Mouse (Mus musculus) stomach, embryonic 14.5 days (tissue): Measurements from ENCODE around the gene Tdpoz2. TPM values are rescaled to one million over a fixed set of nuclear protein-coding genes. Genes with fewer than 3 reads are reported as not detected.
"Not testable (repeated sequence)": the region's sequence is repeated elsewhere in the genome, so short reads cannot be mapped to it uniquely, and the experiment has no call there.

Source experiments
- ATAC-seq: fragments of 200-750 bp; cut with Nextera tagmentation; 2 replicates; pipeline ENCODE4 v1.8.0; 2017; ENCODE audit warnings: low read depth, moderate TSS enrichment; ENCODE audit not compliant: insufficient number of reproducible peaks, insufficient read depth, low FRiP score
- H3K27ac ChIP-seq: fragments of 300-500 bp; sonication (generic); 2 replicates; pipeline ENCODE4 v1.5.1; 2014; ENCODE audit warnings: mild to moderate bottlenecking, low read length, moderate library complexity, mixed read lengths
- H3K27me3 ChIP-seq: fragments of 300-500 bp; sonication (generic); 2 replicates; pipeline ENCODE4 v1.6.1; 2014; ENCODE audit warnings: low read length, control low read depth, mixed read lengths; ENCODE audit not compliant: control insufficient read depth, insufficient read depth
- H3K36me3 ChIP-seq: fragments of 300-500 bp; sonication (generic); 2 replicates; pipeline ENCODE4 v1.6.1; 2014; ENCODE audit warnings: mild to moderate bottlenecking, control low read depth, low read length, moderate library complexity, mixed read lengths; ENCODE audit not compliant: control insufficient read depth, insufficient read depth
- H3K4me1 ChIP-seq: fragments of 300-500 bp; sonication (generic); 2 replicates; pipeline ENCODE4 v1.6.1; 2014; ENCODE audit warnings: low read length, control low read depth, mixed read lengths; ENCODE audit not compliant: control insufficient read depth, insufficient read depth
- H3K4me2 ChIP-seq: fragments of 300-500 bp; sonication (generic); replicated peaks from 2 replicates; pipeline ENCODE4 v1.6.1; 2014; ENCODE audit warnings: low read depth, low read length, control low read depth
- H3K4me3 ChIP-seq: fragments of 300-500 bp; sonication (generic); 2 replicates; pipeline ENCODE4 v1.5.1; 2014; ENCODE audit warnings: low read depth, low read length, control low read depth
- H3K9ac ChIP-seq: fragments of 300-500 bp; sonication (generic); replicated peaks from 2 replicates; pipeline ENCODE4 v1.6.1; 2014; ENCODE audit warnings: low read depth, mild to moderate bottlenecking, control low read depth, low read length, moderate library complexity, mixed read lengths
- H3K9me3 ChIP-seq: fragments of 300-500 bp; sonication (generic); 2 replicates; pipeline ENCODE4 v1.6.1; 2016; ENCODE audit warnings: low read depth, low read length, control low read depth; ENCODE audit not compliant: control insufficient read depth
- WGBS: fragments of 180-500 bp; shearing (Covaris S2); extraction: QIAGEN DNeasy Blood & Tissue Kit; methylation state at CpG from one replicate; pipeline ENCODE4 v1.1.7; 2014; 5-methylcytosine and 5-hydroxymethylcytosine counted together
- polyA plus RNA-seq: library from polyadenylated mRNA; unstranded; fragments of >200 nt; fragmentation: Nextera tagmentation; extraction: Ambion mirVana; gene quantifications from 2 replicates; pipeline ENCODE4 v1.2.1, GENCODE M21; 2014

Gene Tdpoz2
- polyA plus RNA-seq = not detected in 2 replicates

GRCm38 (mm10) chr3:93652586-93652985 is at the start of gene Tdpoz2:
Tdpoz2 (minus strand) TSS chr3:93652686.
- Histone ChIP-seq H3K4me1 (no peaks in the 10 kb centered on the region), H3K36me3 (no peaks in the 10 kb centered on the region), H3K9ac (no peak within 1 kb of the TSS), H3K9me3 (no peaks in the 10 kb centered on the region), H3K27ac (no peak within 1 kb of the TSS), H3K4me2 (no peak within 1 kb of the TSS), H3K4me3 (no peak within 1 kb of the TSS), H3K27me3 (no peaks in the 10 kb centered on the region)
- 71% methylated on average over 3 of the region's 3 CpGs for WGBS
- ATAC-seq = no peak

GRCm38 (mm10) chr3:93692970-93693369 is 40.5 kb upstream of the Tdpoz2 start, which contains the start of gene Gm37596:
Gm37596 (minus strand) TSS chr3:93693070.
- H3K9me3 ChIP-seq, H3K27ac ChIP-seq, H3K4me3 ChIP-seq, H3K27me3 ChIP-seq, H3K36me3 ChIP-seq, H3K4me1 ChIP-seq, H3K9ac ChIP-seq, H3K4me2 ChIP-seq, ATAC-seq: not testable (repeated sequence)
- 75% methylated on average over 1 of the region's 2 CpGs for WGBS

- not testable (repeated sequence) for H3K4me1 ChIP-seq, ATAC-seq, H3K9me3 ChIP-seq, H3K27ac ChIP-seq, H3K36me3 ChIP-seq, H3K9ac ChIP-seq, H3K27me3 ChIP-seq, H3K4me2 ChIP-seq, H3K4me3 ChIP-seq
- WGBS = 87% methylated on average over 2 of the region's 4 CpGs
Observed at GRCm38 (mm10) chr3:93676210-93676609, 23.7 kb upstream of the Tdpoz2 start, which contains the start of gene Tdpoz1. Tdpoz1 (minus strand) TSS chr3:93676310.

DNA sequence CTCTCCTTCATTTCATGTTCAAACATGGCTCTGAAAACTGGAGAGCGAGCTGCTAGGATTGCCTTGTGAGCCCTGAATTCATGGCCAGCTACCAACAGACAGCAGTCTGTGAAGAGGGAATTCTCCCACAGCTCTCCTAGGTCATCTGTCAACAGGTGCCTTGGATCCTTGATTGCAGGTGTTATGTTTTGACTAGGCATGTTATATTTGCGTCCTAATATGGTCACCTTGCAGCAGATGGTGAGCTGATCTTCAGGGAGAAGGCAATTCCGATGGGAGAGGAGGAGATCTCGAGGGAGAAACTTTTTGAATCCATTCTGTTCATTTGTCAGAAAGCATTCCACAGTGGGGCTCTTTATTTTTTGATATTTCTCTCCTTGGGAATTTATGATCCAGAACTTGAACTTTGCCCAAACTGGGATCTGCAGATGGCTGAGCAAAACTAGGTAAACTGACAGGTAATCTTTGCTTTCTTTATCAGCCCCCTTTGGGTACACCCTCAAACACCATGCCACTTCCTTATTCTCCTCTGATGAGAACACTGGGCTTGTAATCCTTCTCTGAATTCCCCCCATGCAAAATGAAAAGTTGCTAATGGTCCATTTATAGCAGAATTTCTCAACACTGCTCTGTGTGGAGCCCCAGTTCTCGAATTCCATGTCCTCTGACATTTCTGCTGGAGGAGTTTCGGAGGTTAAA is 18.5 kb upstream of the Tdpoz2 start:
- H3K4me1 ChIP-seq, H3K27me3 ChIP-seq, H3K27ac ChIP-seq, ATAC-seq, H3K4me2 ChIP-seq, H3K9me3 ChIP-seq, H3K36me3 ChIP-seq, H3K9ac ChIP-seq, H3K4me3 ChIP-seq: not testable (repeated sequence)
- WGBS = 80% methylated on average over 5 of the region's 6 CpGs

DNA sequence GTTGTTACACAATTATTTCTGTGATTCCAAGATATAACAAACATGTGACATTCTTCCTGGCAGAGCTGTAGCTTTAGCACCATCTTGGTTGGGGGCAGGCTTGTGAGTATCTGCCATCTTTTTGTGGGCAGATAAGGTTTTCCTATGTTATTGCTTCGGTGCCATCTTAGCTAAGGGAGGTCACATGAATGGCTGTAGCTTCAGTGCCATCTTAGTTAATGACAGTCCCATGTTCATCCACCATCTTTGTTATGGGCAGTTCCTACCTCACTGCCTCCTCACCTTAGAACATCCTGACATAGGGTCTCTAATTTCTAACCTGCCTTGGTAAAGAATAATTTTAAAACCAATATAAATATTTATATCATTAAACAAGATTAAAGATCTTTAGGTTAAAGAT is 1.8 kb upstream of the Tdpoz2 start:
- no peaks in the 10 kb centered on the region for H3K9me3 ChIP-seq
- H3K4me2 ChIP-seq = no peak overlapping the region
- no peak for ATAC-seq
- no peaks in the 10 kb centered on the region for H3K4me1 ChIP-seq
- H3K9ac ChIP-seq = no peak overlapping the region
- H3K27me3 ChIP-seq = no peaks in the 10 kb centered on the region
- 67% methylated on average over 1 of the region's 1 CpGs for WGBS
- no peak overlapping the region for H3K4me3 ChIP-seq
- no peaks in the 10 kb centered on the region for H3K36me3 ChIP-seq
- H3K27ac ChIP-seq = no peak overlapping the region

GRCm38 (mm10) chr3:93630917-93631714 is 21.4 kb downstream of the Tdpoz2 start:
- H3K9ac ChIP-seq, H3K27me3 ChIP-seq, ATAC-seq, H3K4me3 ChIP-seq, H3K4me2 ChIP-seq, H3K36me3 ChIP-seq, H3K4me1 ChIP-seq, H3K27ac ChIP-seq, H3K9me3 ChIP-seq: not testable (repeated sequence)
- 78% methylated on average over 4 of the region's 4 CpGs for WGBS

- H3K4me1 ChIP-seq, H3K9me3 ChIP-seq, H3K27ac ChIP-seq, H3K27me3 ChIP-seq, H3K9ac ChIP-seq, H3K4me3 ChIP-seq, H3K4me2 ChIP-seq, H3K36me3 ChIP-seq: not testable (repeated sequence)
- peak; percentile 65; the same call in 1 of the 2 replicates for ATAC-seq
Observed at GRCm38 (mm10) chr3:93608970-93609369, 43.5 kb downstream of the Tdpoz2 start.

DNA sequence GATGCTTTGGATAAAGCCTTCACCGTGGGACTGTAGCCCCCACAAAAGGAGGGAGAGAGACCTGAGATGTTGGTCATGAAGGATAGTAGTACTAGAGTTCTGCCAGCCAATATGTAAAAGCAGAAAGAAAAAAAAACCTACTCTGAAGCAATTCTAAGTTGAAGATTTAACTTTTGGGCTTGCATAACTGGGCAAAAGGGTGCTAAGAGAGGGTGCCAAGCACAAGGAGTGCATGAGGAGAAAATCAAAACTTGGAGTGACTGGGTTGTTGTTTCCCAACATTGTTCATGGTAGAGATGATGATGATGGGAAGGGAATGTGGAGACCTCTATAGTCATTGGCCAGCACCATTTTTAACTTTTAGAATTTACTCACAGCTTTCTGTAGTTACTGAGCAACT is 50.6 kb downstream of the Tdpoz2 start:
- no peak overlapping the region for H3K4me3 ChIP-seq
- no peak overlapping the region for H3K4me2 ChIP-seq
- no peaks in the 10 kb centered on the region for H3K36me3 ChIP-seq
- H3K4me1 ChIP-seq = no peaks in the 10 kb centered on the region
- no peaks in the 10 kb centered on the region for H3K9me3 ChIP-seq
- no peaks in the 10 kb centered on the region for H3K27me3 ChIP-seq
- H3K9ac ChIP-seq = no peak overlapping the region
- WGBS = 52% methylated on average over 1 of the region's 1 CpGs
- H3K27ac ChIP-seq = no peak overlapping the region
- no peak for ATAC-seq
